Mouse (Mus musculus) heart, postnatal 0 days (tissue): ENCODE results near the gene Gm45261. TPM values are rescaled to one million over a fixed set of nuclear protein-coding genes. Genes with fewer than 3 reads are reported as not detected.

Experiments
- ATAC-seq: fragments of 200-750 bp; cut with Nextera tagmentation; 2 replicates; pipeline ENCODE4 v1.8.0; 2017; ENCODE audit warnings: low read depth, moderate number of reproducible peaks, moderate library complexity; ENCODE audit not compliant: insufficient read depth
- DNase-seq: peaks from one replicate; pipeline ENCODE4 v3.0.0-alpha.2; 2016; ENCODE audit warnings: low spot score
- H3K27ac ChIP-seq: fragments of 300-500 bp; sonication (generic); 2 replicates; pipeline ENCODE4 v1.5.1; 2014; ENCODE audit warnings: low read depth, mild to moderate bottlenecking
- H3K27me3 ChIP-seq: fragments of 300-500 bp; sonication (generic); 2 replicates; pipeline ENCODE4 v1.6.1; 2014; ENCODE audit warnings: low read length, mixed read lengths; ENCODE audit not compliant: control insufficient read depth, insufficient read depth
- H3K36me3 ChIP-seq: fragments of 300-500 bp; sonication (generic); replicated peaks from 2 replicates; pipeline ENCODE4 v1.6.1; 2014; ENCODE audit warnings: low read length, mixed read lengths; ENCODE audit not compliant: control insufficient read depth, insufficient read depth
- H3K4me1 ChIP-seq: fragments of 300-500 bp; sonication (generic); 2 replicates; pipeline ENCODE4 v1.6.1; 2014; ENCODE audit warnings: antibody characterized with exemption; ENCODE audit not compliant: control insufficient read depth, insufficient read depth
- H3K4me2 ChIP-seq: fragments of 300-500 bp; sonication (generic); 2 replicates; pipeline ENCODE4 v1.6.1; 2014; ENCODE audit warnings: low read depth, mild to moderate bottlenecking, low read length, moderate library complexity
- H3K4me3 ChIP-seq: fragments of 300-500 bp; sonication (generic); 2 replicates; pipeline ENCODE4 v1.5.1; 2014; ENCODE audit warnings: low read depth, low read length
- H3K9ac ChIP-seq: fragments of 300-500 bp; sonication (generic); replicated peaks from 2 replicates; pipeline ENCODE4 v1.6.1; 2014; ENCODE audit warnings: low read depth, low read length, mixed read lengths
- H3K9me3 ChIP-seq: fragments of 300-500 bp; sonication (generic); replicated peaks from 2 replicates; pipeline ENCODE4 v1.6.1; 2016; ENCODE audit warnings: low read length; ENCODE audit not compliant: control insufficient read depth
- CTCF ChIP-seq: IDR thresholded peaks from 2 replicates; pipeline ENCODE4 v1.5.1; 2016; ENCODE audit warnings: antibody characterized with exemption, control low read depth, low read depth
- EP300 ChIP-seq: IDR thresholded peaks from 2 replicates; pipeline ENCODE4 v1.6.1; 2016; ENCODE audit warnings: antibody characterized with exemption, low read depth
- WGBS: fragments of 180-500 bp; shearing (Covaris S2); extraction: QIAGEN DNeasy Blood & Tissue Kit; methylation state at CpG from one replicate; pipeline ENCODE4 v1.1.7; 2014; 5-methylcytosine and 5-hydroxymethylcytosine counted together
- polyA plus RNA-seq: library from polyadenylated mRNA; unstranded; fragments of >200 nt; fragmentation: Nextera tagmentation; extraction: Ambion mirVana; gene quantifications from 2 replicates; pipeline ENCODE4 v1.2.1, GENCODE M21; 2015
- total RNA-seq: library from RNA; depleted of rRNA; stranded (reverse); fragments of >200 nt; gene quantifications from 2 replicates; pipeline ENCODE4 v1.2.3, GENCODE M21; 2014; ENCODE audit warnings: low replicate concordance

Gm45261 gene
- total and polyA plus RNA-seq, 2 experiments from 2014 or later, result not detected

DNA sequence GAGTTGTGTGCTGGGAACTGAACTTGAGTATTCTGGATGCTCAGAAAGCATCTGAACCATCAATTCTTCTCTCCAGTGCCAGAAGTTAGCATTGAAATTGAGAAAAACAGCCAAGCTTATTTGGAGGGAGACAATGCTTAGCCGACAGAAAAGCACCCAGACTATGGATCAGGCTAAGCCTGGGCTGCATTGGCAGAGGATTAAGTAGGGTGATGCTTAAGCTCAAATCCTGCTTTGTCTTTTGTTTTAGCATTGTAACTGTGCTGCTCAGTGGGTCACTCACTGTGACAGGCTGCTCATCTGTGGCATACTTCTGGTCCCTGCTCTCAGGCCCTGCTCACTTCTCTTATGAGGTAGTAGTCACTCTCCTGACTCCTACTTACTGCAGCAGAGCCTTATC lies 36.6 kb downstream of the Gm45261 start:
- Histone ChIP-seq H3K4me1 (no peaks in the 10 kb centered on the region), H3K4me3 (no peak overlapping the region), H3K9ac (no peak overlapping the region), H3K36me3 (no peaks in the 10 kb centered on the region), H3K27me3 (no peaks in the 10 kb centered on the region), H3K27ac (no peak overlapping the region), H3K9me3 (no peaks in the 10 kb centered on the region), H3K4me2 (no peak overlapping the region)
- 77% methylated on average over 1 of the region's 1 CpGs for WGBS
- no peak for TF ChIP-seq CTCF
- TF ChIP-seq EP300, result no peak
- ATAC-seq, result no peak
- DNase-seq, result no peak

DNA sequence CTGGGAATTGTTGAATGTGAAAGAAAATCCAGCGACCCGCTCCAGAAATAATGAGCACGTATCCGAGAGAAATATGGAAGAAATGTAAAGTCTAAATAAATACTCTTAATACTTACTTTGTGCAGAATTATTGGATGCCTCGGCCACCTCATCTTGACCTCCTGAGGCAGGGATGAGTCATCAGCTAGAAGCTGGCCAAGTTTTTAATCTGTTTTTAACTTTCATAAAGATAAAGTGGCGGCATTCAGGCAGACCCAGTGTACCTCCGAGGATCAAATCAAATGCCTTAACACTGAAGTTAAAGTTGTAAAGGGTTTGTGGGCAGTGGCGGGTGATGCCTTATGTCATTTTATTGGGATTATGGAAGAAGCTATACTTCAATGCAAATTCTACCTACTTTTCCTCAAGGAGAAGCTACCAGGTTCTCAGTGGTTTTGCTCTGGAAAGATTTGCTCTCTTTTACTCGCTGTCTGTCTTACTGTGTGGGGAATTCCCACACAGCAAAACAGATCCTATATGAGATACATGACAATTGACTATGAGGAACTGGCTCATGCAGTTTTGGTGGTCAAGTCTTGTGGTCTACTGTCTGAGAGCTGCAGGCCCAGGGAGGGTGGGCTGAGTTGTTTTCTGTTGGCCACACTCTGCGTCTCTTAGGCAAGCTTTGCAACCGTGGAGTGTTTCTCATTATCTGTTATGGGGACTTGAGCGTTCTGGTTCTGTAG lies 42.8 kb downstream of the Gm45261 start:
- Histone ChIP-seq H3K4me2 (no peak overlapping the region), H3K27me3 (no peaks in the 10 kb centered on the region), H3K36me3 (no peaks in the 10 kb centered on the region), H3K4me1 (no peaks in the 10 kb centered on the region), H3K4me3 (no peak overlapping the region), H3K9me3 (no peaks in the 10 kb centered on the region), H3K27ac (no peak overlapping the region), H3K9ac (no peak overlapping the region)
- ATAC-seq (no peak), DNase-seq (no peak)
- WGBS, result 67% methylated on average over 12 of the region's 12 CpGs
- TF ChIP-seq CTCF (no peak), EP300 (no peak)

DNA sequence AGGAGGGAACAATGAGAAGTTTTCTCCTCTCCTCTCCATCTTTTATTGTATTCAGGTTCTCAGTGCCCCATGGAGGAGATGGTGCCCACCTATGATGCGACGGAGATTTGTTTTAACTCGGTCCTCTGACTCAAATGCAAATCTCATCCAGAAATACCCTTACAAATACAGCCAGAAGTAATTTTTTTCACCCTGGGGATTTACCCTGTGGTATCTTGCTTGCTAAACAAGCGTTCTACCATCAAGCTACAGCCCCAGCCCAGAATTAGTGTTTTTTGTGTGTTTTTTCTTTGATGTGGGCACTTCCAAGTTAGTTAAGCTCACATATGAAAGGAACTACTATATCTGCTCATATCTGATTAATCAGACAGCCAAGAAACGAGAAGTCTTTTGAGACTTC lies 44.9 kb downstream of the Gm45261 start:
- DNase-seq (no peak), ATAC-seq (no peak)
- Histone ChIP-seq H3K9ac (no peak overlapping the region), H3K27me3 (no peaks in the 10 kb centered on the region), H3K4me2 (no peak overlapping the region), H3K9me3 (no peaks in the 10 kb centered on the region), H3K4me3 (no peak overlapping the region), H3K4me1 (no peaks in the 10 kb centered on the region), H3K36me3 (no peaks in the 10 kb centered on the region), H3K27ac (no peak overlapping the region)
- no peak for TF ChIP-seq CTCF
- no peak for TF ChIP-seq EP300
- 62% methylated on average over 5 of the region's 5 CpGs for WGBS

DNA sequence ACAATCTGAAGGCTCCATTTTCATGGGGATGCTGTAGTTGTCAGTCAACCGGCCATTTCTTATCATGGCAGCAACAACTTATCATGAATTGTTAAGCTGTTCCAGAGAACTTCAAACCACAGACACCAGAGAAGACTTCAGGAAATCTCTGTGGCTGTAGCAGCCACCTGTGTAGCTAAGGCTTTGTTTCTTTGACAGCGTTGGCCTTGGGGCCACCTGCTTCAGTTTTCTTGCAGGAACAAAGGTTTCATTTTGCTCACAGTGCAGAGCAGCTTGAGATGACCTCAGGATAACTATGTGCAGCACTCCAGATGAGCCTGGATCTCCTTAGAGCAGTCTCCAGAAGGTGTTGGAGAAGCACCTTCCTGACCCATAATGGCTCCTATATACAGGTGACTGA lies 48.7 kb downstream of the Gm45261 start:
- Histone ChIP-seq H3K4me1 (no peaks in the 10 kb centered on the region), H3K4me3 (no peak overlapping the region), H3K9ac (no peak overlapping the region), H3K27ac (no peak overlapping the region), H3K36me3 (no peaks in the 10 kb centered on the region), H3K27me3 (no peaks in the 10 kb centered on the region), H3K4me2 (no peak overlapping the region), H3K9me3 (no peaks in the 10 kb centered on the region)
- no peak for TF ChIP-seq CTCF
- no peak for TF ChIP-seq EP300
- DNase-seq, result no peak
- WGBS, result 59% methylated on average over 2 of the region's 2 CpGs
- no peak for ATAC-seq

DNA sequence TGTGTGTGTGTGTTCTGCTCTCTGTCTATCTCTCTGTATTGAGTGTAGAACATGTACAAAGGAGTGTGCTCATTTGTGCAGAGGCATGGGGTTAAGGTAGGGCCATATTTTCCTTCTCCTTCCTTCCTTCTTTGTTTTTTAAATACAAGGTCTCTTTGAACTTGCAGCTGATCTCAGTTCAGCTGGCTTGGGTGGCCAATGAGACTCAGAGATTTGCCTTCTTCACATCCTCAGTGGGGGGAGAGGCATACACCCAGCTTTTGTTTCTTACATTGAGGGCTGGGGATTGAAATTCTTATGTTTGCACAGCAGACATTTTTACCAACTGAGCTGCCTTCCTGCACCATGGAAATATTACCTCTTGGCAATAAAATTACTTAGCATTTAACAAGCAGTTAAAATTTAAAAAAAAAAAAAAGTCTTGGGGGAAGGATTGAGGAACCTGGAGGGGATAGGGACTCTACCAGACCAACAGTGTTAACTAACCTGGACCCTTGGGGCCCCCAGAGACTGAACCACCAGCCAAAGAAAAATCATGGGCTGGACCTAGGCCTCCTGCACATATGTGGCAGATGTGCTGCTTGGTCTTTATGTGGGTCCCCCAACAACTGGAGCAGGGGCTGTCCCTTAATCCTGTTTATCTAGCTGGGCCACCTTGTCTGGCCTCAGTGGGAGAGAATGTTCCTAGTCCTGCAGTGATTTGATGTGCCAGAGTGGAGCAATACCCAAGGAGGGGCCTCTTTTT lies 50.8 kb downstream of the Gm45261 start:
- Histone ChIP-seq H3K4me2 (no peak overlapping the region), H3K4me1 (no peaks in the 10 kb centered on the region), H3K27ac (no peak overlapping the region), H3K36me3 (no peaks in the 10 kb centered on the region), H3K4me3 (no peak overlapping the region), H3K9me3 (no peaks in the 10 kb centered on the region), H3K9ac (no peak overlapping the region), H3K27me3 (no peaks in the 10 kb centered on the region)
- DNase-seq, result no peak
- ATAC-seq, result no peak
- TF ChIP-seq CTCF (no peak), EP300 (no peak)
